Mouse (Mus musculus) MEL (cell line): ENCODE results near the gene Rnf24.

Experiments used
- CTCF ChIP-seq, 3 experiments: IDR thresholded peaks in 2 of 3; conservative IDR thresholded peaks in 1 of 3; 2 replicates each; pipeline ENCODE4 v1.5.1; 2011 to 2012; ENCODE audit warnings: low read length in 3 of 3, low read depth in 2 of 3, mild to moderate bottlenecking in 2 of 3, improper control_type of control experiment in 1 of 3, inconsistent platforms in 1 of 3, mixed read lengths in 1 of 3, moderate library complexity in 1 of 3; ENCODE audit not compliant: control insufficient read depth in 1 of 3, insufficient read depth in 1 of 3, poor library complexity in 1 of 3, severe bottlenecking in 1 of 3
- ELF1 ChIP-seq: IDR thresholded peaks from 2 replicates; pipeline ENCODE4 v1.6.1; 2014; ENCODE audit warnings: low read depth, mild to moderate bottlenecking, inconsistent platforms, low read length, improper control_type of control experiment, moderate library complexity
- POLR2AphosphoS5 ChIP-seq: IDR thresholded peaks from 2 replicates; pipeline ENCODE4 v1.6.1; 2012; ENCODE audit warnings: low read depth, borderline replicate concordance, mild to moderate bottlenecking, inconsistent platforms, low read length, moderate library complexity, mixed read lengths
- ZC3H11A ChIP-seq: IDR thresholded peaks from 2 replicates; pipeline ENCODE4 v1.6.1; 2012; ENCODE audit warnings: low read depth, mild to moderate bottlenecking, inconsistent platforms, low read length, improper control_type of control experiment

- TF ChIP-seq POLR2AphosphoS5 (no peak), ZC3H11A (no peak), ELF1 (no peak), CTCF (IDR thresholded peaks at IDR 0.05 in 2 of 3, conservative IDR thresholded peaks at IDR 0.05 in 1 of 3; ENCODE audit: control insufficient read depth in 1 of 3, insufficient read depth in 1 of 3, low read depth in 2 of 3, low read length in 3 of 3, poor library complexity in 1 of 3, severe bottlenecking in 1 of 3) (no peak)
Observed at GRCm38 (mm10) chr2:131364689-131365088, 12.0 kb upstream of the Rnf24 start.
